Mouse (Mus musculus): ENCODE data around the gene Tmem51. TPM values are rescaled to one million over a fixed set of nuclear protein-coding genes. Genes with fewer than 3 reads are reported as not detected.
A peak's percentile ranks its signal among the peaks of the same experiment; 100 is the strongest.

The Tmem51 gene
- total RNA-seq (2014; rRNA removed) (7.5 and 7.6 TPM in 2 replicates), polyA plus RNA-seq (2015; fragmentation: Nextera tagmentation; extraction: Ambion mirVana) (7.8 and 8.6 TPM in 2 replicates)

DNA sequence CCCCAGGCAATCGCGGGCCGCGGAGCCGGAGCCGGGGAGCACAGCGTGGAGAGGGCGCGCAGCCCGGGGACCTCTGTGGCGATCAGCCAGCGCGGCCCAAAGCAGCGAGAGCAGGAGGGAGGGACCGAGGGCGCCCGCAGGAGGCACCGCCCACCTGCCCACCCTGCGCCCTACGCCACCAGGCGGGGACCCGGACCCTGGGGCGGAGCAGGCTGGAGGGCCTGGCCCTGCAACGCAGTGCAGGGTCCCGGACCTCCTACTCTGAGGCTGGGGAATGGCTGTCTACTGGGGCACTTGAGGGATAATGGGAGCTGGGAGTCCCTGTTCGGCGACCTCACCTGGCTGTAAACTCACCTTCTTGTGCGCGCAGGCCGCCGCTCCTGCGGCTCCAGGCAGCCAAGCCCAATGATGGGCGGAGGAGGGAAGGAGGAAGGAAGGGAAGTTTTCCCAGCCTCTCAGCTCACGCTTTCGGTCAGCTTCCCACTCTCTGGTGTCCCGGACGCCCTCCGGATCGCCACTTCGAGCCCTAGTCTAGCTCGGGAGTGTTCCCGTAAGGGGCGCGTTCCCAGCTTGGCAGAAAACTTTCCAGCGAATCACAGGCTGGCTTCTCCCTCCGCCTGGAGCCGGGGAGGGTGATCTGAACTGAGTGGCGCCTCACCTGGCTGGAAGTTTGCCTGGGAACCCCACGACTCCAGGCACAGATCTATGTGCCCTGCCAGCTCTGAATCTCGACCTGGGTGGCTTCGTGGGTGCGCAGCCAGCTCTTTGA lies at the start of gene Tmem51:
Tmem51 (minus strand) TSS at position 174 of the 769 bp plus-strand sequence.
- under 1% methylated on average over 52 of the region's 52 CpGs for WGBS
- no peak for DNase-seq (ENCODE audit: low spot score)
- Histone ChIP-seq H3K27ac (no peak within 1 kb of the TSS; the same call in 1 of the 2 replicates), H3K27me3 (ENCODE audit: insufficient read depth, low read length) (0 out of 2 replicates have a peak, but pooled peaks cover 7% of the 10 kb centered on the region), H3K4me1 (ENCODE audit: insufficient read depth, low read length) (peaks cover 22% of the 10 kb centered on the region; the same call in 1 of the 2 replicates), H3K9me3 (ENCODE audit: low read length) (no peaks in the 10 kb centered on the region), H3K4me3 (ENCODE audit: low read length) (peak within 1 kb of the TSS; percentile 44), H3K36me3 (ENCODE audit: insufficient read depth, low read length) (no peaks in the 10 kb centered on the region), H3K9ac (replicated peaks; ENCODE audit: low read length) (peak within 1 kb of the TSS; percentile 39), H3K4me2 (ENCODE audit: low read depth, low read length) (peak within 1 kb of the TSS; percentile 80)
- no peak for TF ChIP-seq CTCF (IDR thresholded peaks at IDR 0.05; ENCODE audit: low read depth)
- peak; percentile 44 for ATAC-seq

GRCm38 (mm10) chr4:142130162-142130561 lies 46.1 kb upstream of the Tmem51 start:
- Histone ChIP-seq H3K27ac (no peak overlapping the region), H3K9me3 (ENCODE audit: low read length) (no peaks in the 10 kb centered on the region), H3K36me3 (ENCODE audit: insufficient read depth, low read length) (no peaks in the 10 kb centered on the region), H3K4me1 (ENCODE audit: insufficient read depth, low read length) (no peaks in the 10 kb centered on the region), H3K9ac (replicated peaks; ENCODE audit: low read length) (no peak overlapping the region), H3K4me2 (ENCODE audit: low read depth, low read length) (no peak overlapping the region), H3K4me3 (ENCODE audit: low read length) (no peak overlapping the region), H3K27me3 (ENCODE audit: insufficient read depth, low read length) (no peaks in the 10 kb centered on the region)
- DNase-seq (ENCODE audit: low spot score) = no peak
- whole genome bisulfite sequencing = 44% methylated on average over 5 of the region's 5 CpGs
- TF ChIP-seq CTCF (IDR thresholded peaks at IDR 0.05; ENCODE audit: low read depth) = no peak
- no peak for ATAC-seq

GRCm38 (mm10) chr4:142127275-142127788 lies 43.2 kb upstream of the Tmem51 start:
- H3K4me3 ChIP-seq (ENCODE audit: low read length) = no peak overlapping the region
- H3K4me2 ChIP-seq (ENCODE audit: low read depth, low read length) = no peak overlapping the region
- H3K36me3 ChIP-seq (ENCODE audit: insufficient read depth, low read length) = no peaks in the 10 kb centered on the region
- H3K27ac ChIP-seq = no peak overlapping the region
- H3K4me1 ChIP-seq (ENCODE audit: insufficient read depth, low read length) = no peaks in the 10 kb centered on the region
- DNase-seq (ENCODE audit: low spot score) (no peak), ATAC-seq (no peak)
- no peak overlapping the region for H3K9ac ChIP-seq (replicated peaks; ENCODE audit: low read length)
- TF ChIP-seq CTCF (IDR thresholded peaks at IDR 0.05; ENCODE audit: low read depth) = no peak
- H3K27me3 ChIP-seq (ENCODE audit: insufficient read depth, low read length) = no peaks in the 10 kb centered on the region
- WGBS = 91% methylated on average over 6 of the region's 6 CpGs
- no peaks in the 10 kb centered on the region for H3K9me3 ChIP-seq (ENCODE audit: low read length)

DNA sequence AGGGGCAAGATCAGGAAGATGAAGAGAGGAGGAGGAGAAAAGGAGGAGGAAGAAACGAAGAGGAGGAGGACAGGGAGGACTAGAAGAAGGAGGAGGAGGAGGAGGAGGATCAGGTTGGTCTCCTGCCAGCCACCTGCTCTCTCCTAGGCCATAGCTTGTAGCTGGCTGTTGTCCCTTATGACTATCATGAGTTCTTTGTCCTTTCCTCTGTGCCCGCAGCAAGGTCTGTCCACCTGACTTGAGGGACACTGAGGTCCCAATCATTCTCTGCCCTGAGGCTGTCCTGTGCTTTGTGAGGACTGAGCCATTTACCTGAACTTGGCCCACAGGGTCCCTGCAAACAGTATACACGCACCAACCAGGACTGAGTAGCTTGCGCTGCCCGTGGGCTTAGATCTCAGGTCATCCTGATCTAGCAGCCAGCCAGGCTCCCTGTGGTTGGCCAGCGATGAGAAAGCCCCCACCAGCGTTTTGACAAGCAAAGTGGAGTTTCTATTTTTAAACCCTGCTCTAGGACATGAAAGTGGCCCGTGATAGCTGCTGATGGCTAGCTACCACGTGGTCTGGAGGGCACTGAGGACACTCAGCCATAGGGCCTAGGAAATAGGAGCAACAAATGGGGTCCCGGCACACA lies 42.7 kb upstream of the Tmem51 start:
- WGBS = 72% methylated on average over 10 of the region's 10 CpGs
- H3K9ac ChIP-seq (replicated peaks; ENCODE audit: low read length) = no peak overlapping the region
- H3K4me2 ChIP-seq (ENCODE audit: low read depth, low read length) = no peak overlapping the region
- DNase-seq (ENCODE audit: low spot score) (no peak), ATAC-seq (no peak)
- no peak overlapping the region for H3K27ac ChIP-seq
- H3K4me3 ChIP-seq (ENCODE audit: low read length) = no peak overlapping the region
- no peaks in the 10 kb centered on the region for H3K27me3 ChIP-seq (ENCODE audit: insufficient read depth, low read length)
- H3K36me3 ChIP-seq (ENCODE audit: insufficient read depth, low read length) = no peaks in the 10 kb centered on the region
- TF ChIP-seq CTCF (IDR thresholded peaks at IDR 0.05; ENCODE audit: low read depth) = no peak
- H3K9me3 ChIP-seq (ENCODE audit: low read length) = no peaks in the 10 kb centered on the region
- H3K4me1 ChIP-seq (ENCODE audit: insufficient read depth, low read length) = no peaks in the 10 kb centered on the region

DNA sequence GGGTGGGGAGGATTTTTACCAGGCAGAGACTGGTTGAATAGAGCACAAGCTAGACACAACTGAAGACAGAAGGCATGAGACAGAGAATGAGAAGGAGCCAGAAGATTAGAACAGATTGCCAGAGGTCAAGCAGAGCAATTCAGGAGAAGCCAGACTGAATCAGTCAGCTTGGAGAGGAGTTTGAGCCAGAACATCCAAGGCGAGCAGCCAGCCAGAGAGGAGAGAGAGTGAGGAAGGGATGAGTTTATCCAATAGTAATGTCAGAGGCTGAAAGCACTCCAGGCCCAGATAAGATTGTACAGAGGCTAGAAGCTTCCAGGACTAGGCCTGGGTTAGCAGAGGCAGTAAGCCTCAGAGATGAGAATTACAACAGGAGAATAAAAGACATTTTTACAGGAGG lies 37.1 kb upstream of the Tmem51 start:
- H3K4me2 ChIP-seq (ENCODE audit: low read depth, low read length) = no peak overlapping the region
- ATAC-seq = no peak
- no peak for DNase-seq (ENCODE audit: low spot score)
- no peak overlapping the region for H3K27ac ChIP-seq
- no peak for TF ChIP-seq CTCF (IDR thresholded peaks at IDR 0.05; ENCODE audit: low read depth)
- H3K9me3 ChIP-seq (ENCODE audit: low read length) = no peaks in the 10 kb centered on the region
- no peak overlapping the region for H3K9ac ChIP-seq (replicated peaks; ENCODE audit: low read length)
- 42% methylated on average over 1 of the region's 1 CpGs for WGBS
- H3K4me1 ChIP-seq (ENCODE audit: insufficient read depth, low read length) = no peaks in the 10 kb centered on the region
- H3K4me3 ChIP-seq (ENCODE audit: low read length) = no peak overlapping the region
- H3K36me3 ChIP-seq (ENCODE audit: insufficient read depth, low read length) = no peaks in the 10 kb centered on the region
- H3K27me3 ChIP-seq (ENCODE audit: insufficient read depth, low read length) = no peaks in the 10 kb centered on the region

GRCm38 (mm10) chr4:142118522-142118921 lies 34.4 kb upstream of the Tmem51 start:
- no peaks in the 10 kb centered on the region for H3K36me3 ChIP-seq (ENCODE audit: insufficient read depth, low read length)
- no peaks in the 10 kb centered on the region for H3K9me3 ChIP-seq (ENCODE audit: low read length)
- WGBS = 48% methylated on average over 7 of the region's 7 CpGs
- H3K27me3 ChIP-seq (ENCODE audit: insufficient read depth, low read length) = no peaks in the 10 kb centered on the region
- peak; percentile 39 for DNase-seq (ENCODE audit: low spot score)
- no peak overlapping the region for H3K4me3 ChIP-seq (ENCODE audit: low read length)
- TF ChIP-seq CTCF (IDR thresholded peaks at IDR 0.05; ENCODE audit: low read depth) = no peak
- H3K4me2 ChIP-seq (ENCODE audit: low read depth, low read length) = no peak overlapping the region
- ATAC-seq = peak; percentile 18; the same call in 1 of the 2 replicates
- no peak overlapping the region for H3K27ac ChIP-seq
- no peak overlapping the region for H3K9ac ChIP-seq (replicated peaks; ENCODE audit: low read length)
- no peaks in the 10 kb centered on the region for H3K4me1 ChIP-seq (ENCODE audit: insufficient read depth, low read length)

Data from hindbrain, postnatal 0 days (tissue).